Mouse (Mus musculus) gastrocnemius, adult 8-10 months (tissue): Measurements from ENCODE around the gene Sirt2. TPM values are rescaled to one million over a fixed set of nuclear protein-coding genes. Genes with fewer than 3 reads are reported as not detected.

ENCODE experiments used
- DNase-seq, 2 experiments: peaks; one replicate each; pipeline ENCODE4 v3.0.0; 2022; ENCODE audit warnings: low spot score in 2 of 2
- total RNA-seq, 4 experiments: library from RNA; stranded (reverse); gene quantifications; 2 replicates each; pipeline ENCODE4 v1.2.4; 2022

The Sirt2 gene
- total RNA-seq, 4 experiments from 2014 or later, result 94.9 to 105 (median 96.4) TPM

- DNase-seq, result no peak
These were observed 49.7 kb downstream of the Sirt2 start for GRCm38 (mm10) chr7:28816201-28816600.

GRCm38 (mm10) chr7:28816920-28817319 is 50.4 kb downstream of the Sirt2 start:
- no peak for DNase-seq

GRCm38 (mm10) chr7:28817524-28817923 is 51.0 kb downstream of the Sirt2 start:
- DNase-seq, result no peak

GRCm38 (mm10) chr7:28817957-28818356 is 51.4 kb downstream of the Sirt2 start:
- no peak for DNase-seq

GRCm38 (mm10) chr7:28818436-28818835 is 51.9 kb downstream of the Sirt2 start:
- DNase-seq, result no peak

GRCm38 (mm10) chr7:28818861-28819452 is 52.4 kb downstream of the Sirt2 start:
- no peak for DNase-seq

GRCm38 (mm10) chr7:28819571-28819970 is 53.0 kb downstream of the Sirt2 start:
- DNase-seq, result no peak

- DNase-seq, result no peak
These were observed 54.1 kb downstream of the Sirt2 start for GRCm38 (mm10) chr7:28820358-28821260.

- peak; percentile 40 to 48 for DNase-seq
These were observed 54.8 kb downstream of the Sirt2 start for GRCm38 (mm10) chr7:28821261-28821831.

GRCm38 (mm10) chr7:28822556-28822955 is 56.0 kb downstream of the Sirt2 start:
- DNase-seq, result no peak

GRCm38 (mm10) chr7:28822993-28823903 is 56.7 kb downstream of the Sirt2 start:
- DNase-seq, result no peak

GRCm38 (mm10) chr7:28823932-28824331 is 57.4 kb downstream of the Sirt2 start:
- DNase-seq, result no peak

- DNase-seq, result peak; percentile 84 to 89
These were observed 58.6 kb downstream of the Sirt2 start, which contains the start of gene Ech1 for GRCm38 (mm10) chr7:28824941-28825685. Gene Ech1, plus strand, starts transcription at chr7:28825217.

GRCm38 (mm10) chr7:28825686-28826401 is 59.3 kb downstream of the Sirt2 start:
- DNase-seq, result no peak

- DNase-seq, result no peak
These were observed 59.9 kb downstream of the Sirt2 start for GRCm38 (mm10) chr7:28826402-28826772.

- DNase-seq, result no peak
These were observed 60.8 kb downstream of the Sirt2 start for GRCm38 (mm10) chr7:28827338-28827737.

- DNase-seq, result no peak
These were observed 63.3 kb downstream of the Sirt2 start for GRCm38 (mm10) chr7:28829821-28830220.

- DNase-seq, result no peak
These were observed 64.4 kb downstream of the Sirt2 start for GRCm38 (mm10) chr7:28830981-28831380.

GRCm38 (mm10) chr7:28831411-28832125 is 65.0 kb downstream of the Sirt2 start:
- no peak for DNase-seq
